Comparison of ENCODE assay signal across 1 mouse cellular context in the genomic region with DNA sequence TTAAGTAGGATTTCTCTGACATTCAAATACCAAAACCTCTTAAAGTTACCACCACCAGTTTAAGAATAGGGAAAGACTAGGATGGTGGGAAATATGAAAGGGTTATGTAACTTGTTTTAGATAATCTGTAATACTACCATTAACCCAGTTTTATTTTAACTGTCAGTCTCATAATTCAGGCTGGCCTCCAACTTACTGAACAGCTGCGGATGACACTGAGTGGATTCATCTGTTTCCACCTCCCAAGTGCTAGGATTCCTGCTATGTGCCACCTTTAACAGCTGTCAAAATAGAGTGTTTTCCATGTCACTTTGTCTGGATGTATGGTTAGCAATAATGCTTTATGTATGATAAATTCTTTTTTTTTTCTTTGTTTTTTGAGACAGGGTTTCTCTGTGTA.
TF ChIP-seq lines count a peak whose summit lies in the region.

No protein-coding gene starts in this region.

TF ChIP-seq in myocyte, 11 proteins besides CTCF, POLR2A, EP300 and RAD21 (continued from another document):
- TF ChIP-seq SRF (IDR thresholded peaks at IDR 0.05; ENCODE audit: control insufficient read depth, insufficient read length, low read depth) (no peak), TCF12 (IDR thresholded peaks at IDR 0.05; ENCODE audit: insufficient read depth, poor library complexity, severe bottlenecking) (peak; percentile 32)
